Mouse (Mus musculus): ENCODE measurements around the gene Trim7. TPM values are rescaled to one million over a fixed set of nuclear protein-coding genes. Genes with fewer than 3 reads are reported as not detected.
A peak's percentile ranks its signal among the peaks of the same experiment; 100 is the strongest.

Gene Trim7
- polyA plus RNA-seq, 1 experiment from 2014 or later, result 0.51 TPM

- Histone ChIP-seq H3K9ac (ENCODE audit: low read length) (peak overlapping the region; percentile 43), H3K4me3 (ENCODE audit: low read depth, low read length) (peak overlapping the region; percentile 42), H3K4me2 (ENCODE audit: low read depth, low read length, severe bottlenecking) (peak overlapping the region; percentile 57), H3K27me3 (ENCODE audit: control insufficient read depth, insufficient read depth, low read length) (peaks cover 13% of the 10 kb centered on the region), H3K36me3 (ENCODE audit: control insufficient read depth, insufficient read depth, low read length) (no peaks in the 10 kb centered on the region), H3K9me3 (ENCODE audit: control insufficient read depth, low read length) (no peaks in the 10 kb centered on the region), H3K4me1 (replicated peaks; ENCODE audit: control insufficient read depth, insufficient read depth, low read length) (0 out of 2 replicates have a peak, but pooled peaks cover 7% of the 10 kb centered on the region), H3K27ac (ENCODE audit: low read depth, low read length) (no peak overlapping the region)
- WGBS, result 0% methylated on average over 6 of the region's 6 CpGs
- no peak for DNase-seq (ENCODE audit: low spot score)
- peak; percentile 32; the same call in 1 of the 2 replicates for ATAC-seq (replicated peaks; ENCODE audit: low FRiP score)
These were observed 784 bp downstream of the Trim7 start for GRCm38 (mm10) chr11:48826752-48827096.

GRCm38 (mm10) chr11:48827926-48828325 is 2.0 kb downstream of the Trim7 start:
- ATAC-seq (replicated peaks; ENCODE audit: low FRiP score) (no peak), DNase-seq (ENCODE audit: low spot score) (no peak)
- 80% methylated on average over 6 of the region's 6 CpGs for WGBS
- H3K9ac ChIP-seq (ENCODE audit: low read length), result no peak overlapping the region
- H3K27ac ChIP-seq (ENCODE audit: low read depth, low read length), result no peak overlapping the region
- no peaks in the 10 kb centered on the region for H3K9me3 ChIP-seq (ENCODE audit: control insufficient read depth, low read length)
- no peak overlapping the region for H3K4me2 ChIP-seq (ENCODE audit: low read depth, low read length, severe bottlenecking)
- no peaks in the 10 kb centered on the region for H3K36me3 ChIP-seq (ENCODE audit: control insufficient read depth, insufficient read depth, low read length)
- 0 out of 2 replicates have a peak, but pooled peaks cover 7% of the 10 kb centered on the region for H3K4me1 ChIP-seq (replicated peaks; ENCODE audit: control insufficient read depth, insufficient read depth, low read length)
- peaks cover 13% of the 10 kb centered on the region for H3K27me3 ChIP-seq (ENCODE audit: control insufficient read depth, insufficient read depth, low read length)
- no peak overlapping the region for H3K4me3 ChIP-seq (ENCODE audit: low read depth, low read length)

- H3K4me1 ChIP-seq (replicated peaks; ENCODE audit: control insufficient read depth, insufficient read depth, low read length), result 0 out of 2 replicates have a peak, but pooled peaks cover 2% of the 10 kb centered on the region
These were observed 4.3 kb downstream of the Trim7 start for GRCm38 (mm10) chr11:48830279-48830678.

GRCm38 (mm10) chr11:48831273-48831672 is 5.3 kb downstream of the Trim7 start:
- no peak overlapping the region for H3K4me2 ChIP-seq (ENCODE audit: low read depth, low read length, severe bottlenecking)
- H3K4me3 ChIP-seq (ENCODE audit: low read depth, low read length), result no peak overlapping the region
- no peak for ATAC-seq (replicated peaks; ENCODE audit: low FRiP score)
- H3K4me1 ChIP-seq (replicated peaks; ENCODE audit: control insufficient read depth, insufficient read depth, low read length), result 0 out of 2 replicates have a peak, but pooled peaks cover 2% of the 10 kb centered on the region
- H3K36me3 ChIP-seq (ENCODE audit: control insufficient read depth, insufficient read depth, low read length), result no peaks in the 10 kb centered on the region
- no peak overlapping the region for H3K27ac ChIP-seq (ENCODE audit: low read depth, low read length)
- H3K9me3 ChIP-seq (ENCODE audit: control insufficient read depth, low read length), result no peaks in the 10 kb centered on the region
- no peak for DNase-seq (ENCODE audit: low spot score)
- peaks cover 1% of the 10 kb centered on the region; the same call in 1 of the 2 replicates for H3K27me3 ChIP-seq (ENCODE audit: control insufficient read depth, insufficient read depth, low read length)
- WGBS, result 73% methylated on average over 2 of the region's 2 CpGs
- no peak overlapping the region for H3K9ac ChIP-seq (ENCODE audit: low read length)

More at GRCm38 (mm10) chr11:48830279-48830678, 4.3 kb downstream of the Trim7 start:
- ATAC-seq (replicated peaks; ENCODE audit: low FRiP score) (no peak), DNase-seq (ENCODE audit: low spot score) (no peak)
- Histone ChIP-seq H3K4me2 (ENCODE audit: low read depth, low read length, severe bottlenecking) (no peak overlapping the region), H3K27me3 (ENCODE audit: control insufficient read depth, insufficient read depth, low read length) (no peaks in the 10 kb centered on the region), H3K4me3 (ENCODE audit: low read depth, low read length) (no peak overlapping the region), H3K9ac (ENCODE audit: low read length) (no peak overlapping the region), H3K36me3 (ENCODE audit: control insufficient read depth, insufficient read depth, low read length) (no peaks in the 10 kb centered on the region), H3K27ac (ENCODE audit: low read depth, low read length) (no peak overlapping the region), H3K9me3 (ENCODE audit: control insufficient read depth, low read length) (no peaks in the 10 kb centered on the region)
- WGBS, result 73% methylated on average over 2 of the region's 2 CpGs

GRCm38 (mm10) chr11:48833078-48833730 is 7.3 kb downstream of the Trim7 start:
- 48% methylated on average over 9 of the region's 9 CpGs for WGBS
- Histone ChIP-seq H3K27ac (ENCODE audit: low read depth, low read length) (no peak overlapping the region), H3K9ac (ENCODE audit: low read length) (no peak overlapping the region), H3K27me3 (ENCODE audit: control insufficient read depth, insufficient read depth, low read length) (peaks cover 6% of the 10 kb centered on the region; the same call in 1 of the 2 replicates), H3K4me2 (ENCODE audit: low read depth, low read length, severe bottlenecking) (peak overlapping the region; percentile 54; the same call in 1 of the 2 replicates), H3K9me3 (ENCODE audit: control insufficient read depth, low read length) (no peaks in the 10 kb centered on the region), H3K4me1 (replicated peaks; ENCODE audit: control insufficient read depth, insufficient read depth, low read length) (0 out of 2 replicates have a peak, but pooled peaks cover 2% of the 10 kb centered on the region), H3K4me3 (ENCODE audit: low read depth, low read length) (peak overlapping the region; percentile 52), H3K36me3 (ENCODE audit: control insufficient read depth, insufficient read depth, low read length) (no peaks in the 10 kb centered on the region)
- no peak for ATAC-seq (replicated peaks; ENCODE audit: low FRiP score)
- DNase-seq (ENCODE audit: low spot score), result no peak

GRCm38 (mm10) chr11:48833731-48834639 is 8.0 kb downstream of the Trim7 start:
- H3K9me3 ChIP-seq (ENCODE audit: control insufficient read depth, low read length), result no peaks in the 10 kb centered on the region
- peak overlapping the region; percentile 54 for H3K4me2 ChIP-seq (ENCODE audit: low read depth, low read length, severe bottlenecking)
- ATAC-seq (replicated peaks; ENCODE audit: low FRiP score) (peak; percentile 90), DNase-seq (ENCODE audit: low spot score) (peak; percentile 95)
- H3K9ac ChIP-seq (ENCODE audit: low read length), result peak overlapping the region; percentile 54
- peaks cover 6% of the 10 kb centered on the region; the same call in 1 of the 2 replicates for H3K27me3 ChIP-seq (ENCODE audit: control insufficient read depth, insufficient read depth, low read length)
- peak overlapping the region; percentile 52 for H3K4me3 ChIP-seq (ENCODE audit: low read depth, low read length)
- H3K27ac ChIP-seq (ENCODE audit: low read depth, low read length), result 0 out of 2 replicates have a peak overlapping the region, but pooled peaks have one; percentile 52
- H3K4me1 ChIP-seq (replicated peaks; ENCODE audit: control insufficient read depth, insufficient read depth, low read length), result peaks cover 2% of the 10 kb centered on the region; the same call in 1 of the 2 replicates
- under 1% methylated on average over 30 of the region's 30 CpGs for WGBS
- no peaks in the 10 kb centered on the region for H3K36me3 ChIP-seq (ENCODE audit: control insufficient read depth, insufficient read depth, low read length)

GRCm38 (mm10) chr11:48835923-48836322 is 10.0 kb downstream of the Trim7 start:
- H3K4me2 ChIP-seq (ENCODE audit: low read depth, low read length, severe bottlenecking), result no peak overlapping the region
- peaks cover 2% of the 10 kb centered on the region; the same call in 1 of the 2 replicates for H3K4me1 ChIP-seq (replicated peaks; ENCODE audit: control insufficient read depth, insufficient read depth, low read length)
- H3K9me3 ChIP-seq (ENCODE audit: control insufficient read depth, low read length), result no peaks in the 10 kb centered on the region
- no peaks in the 10 kb centered on the region for H3K36me3 ChIP-seq (ENCODE audit: control insufficient read depth, insufficient read depth, low read length)
- H3K9ac ChIP-seq (ENCODE audit: low read length), result no peak overlapping the region
- peaks cover 6% of the 10 kb centered on the region; the same call in 1 of the 2 replicates for H3K27me3 ChIP-seq (ENCODE audit: control insufficient read depth, insufficient read depth, low read length)
- DNase-seq (ENCODE audit: low spot score) (no peak), ATAC-seq (replicated peaks; ENCODE audit: low FRiP score) (no peak)
- WGBS, result 81% methylated on average over 6 of the region's 6 CpGs
- no peak overlapping the region for H3K27ac ChIP-seq (ENCODE audit: low read depth, low read length)
- no peak overlapping the region for H3K4me3 ChIP-seq (ENCODE audit: low read depth, low read length)

GRCm38 (mm10) chr11:48836990-48837309 is 11.0 kb downstream of the Trim7 start:
- Histone ChIP-seq H3K36me3 (ENCODE audit: control insufficient read depth, insufficient read depth, low read length) (no peaks in the 10 kb centered on the region), H3K9me3 (ENCODE audit: control insufficient read depth, low read length) (no peaks in the 10 kb centered on the region), H3K4me3 (ENCODE audit: low read depth, low read length) (peak overlapping the region; percentile 75), H3K9ac (ENCODE audit: low read length) (peak overlapping the region; percentile 70), H3K4me1 (replicated peaks; ENCODE audit: control insufficient read depth, insufficient read depth, low read length) (peaks cover 2% of the 10 kb centered on the region; the same call in 1 of the 2 replicates), H3K4me2 (ENCODE audit: low read depth, low read length, severe bottlenecking) (peak overlapping the region; percentile 77), H3K27me3 (ENCODE audit: control insufficient read depth, insufficient read depth, low read length) (peaks cover 6% of the 10 kb centered on the region; the same call in 1 of the 2 replicates), H3K27ac (ENCODE audit: low read depth, low read length) (no peak overlapping the region)
- no peak for DNase-seq (ENCODE audit: low spot score)
- no peak for ATAC-seq (replicated peaks; ENCODE audit: low FRiP score)
- 7% methylated on average over 11 of the region's 11 CpGs for WGBS
